Mouse (Mus musculus): ENCODE results near the gene Ppy. TPM values are rescaled to one million over a fixed set of nuclear protein-coding genes. Genes with fewer than 3 reads are reported as not detected.

The Ppy gene
- not detected for polyA plus RNA-seq (2012; fragmentation: generic; extraction: Trizol)

GRCm38 (mm10) chr11:102101219-102101618 lies at the start of gene Ppy:
Gene Ppy, minus strand, starts transcription at chr11:102101319.

GRCm38 (mm10) chr11:102145471-102146001 lies 44.4 kb upstream of the Ppy start, which contains the start of gene Nags:
Gene Nags, plus strand, starts transcription at chr11:102145513.

GRCm38 (mm10) chr11:102107732-102108131 lies 6.6 kb upstream of the Ppy start, which contains the start of gene Pyy:
Gene Pyy, minus strand, starts transcription at chr11:102107832.

GRCm38 (mm10) chr11:102087931-102088898 lies 12.9 kb downstream of the Ppy start, which contains the start of gene Mpp2:
Gene Mpp2, minus strand, starts transcription at chr11:102088515.

Other genes with a start within 250 kb of the Ppy start
- under 1 TPM in 1 of 2 experiments, not detected in 1; 0.98 TPM for gene Meox1, start 206.9 kb downstream of the Ppy start, polyA plus RNA-seq (2012; fragmentation: generic; extraction: Trizol)
- not detected for gene Sost, start 134.3 kb downstream of the Ppy start, polyA plus RNA-seq (2012; fragmentation: generic; extraction: Trizol)
- gene Cfap97d1, start 117.0 kb downstream of the Ppy start, polyA plus RNA-seq (2012; fragmentation: generic; extraction: Trizol), result not detected
- 10 to 100 TPM in 1 of 2 experiments, 1 to 10 TPM in 1; 6.4 to 11.8 TPM for gene Dusp3, start 114.3 kb downstream of the Ppy start, polyA plus RNA-seq (2012; fragmentation: generic; extraction: Trizol)
- under 1 TPM; 0.02 to 0.05 TPM for gene Mpp3, start 72.9 kb downstream of the Ppy start, polyA plus RNA-seq (2012; fragmentation: generic; extraction: Trizol)
- under 1 TPM in 1 of 2 experiments, not detected in 1; 0.02 TPM for gene Cd300lg, start 59.8 kb downstream of the Ppy start, polyA plus RNA-seq (2012; fragmentation: generic; extraction: Trizol)
- gene Mpp2, start 12.8 kb downstream of the Ppy start, polyA plus RNA-seq (2012; fragmentation: generic; extraction: Trizol), result 10 to 100 TPM in 1 of 2 experiments, 1 to 10 TPM in 1; 3.8 to 15.4 TPM
- not detected for gene Pyy, start 6.5 kb upstream of the Ppy start, polyA plus RNA-seq (2012; fragmentation: generic; extraction: Trizol)
- not detected for gene Nags, start 44.2 kb upstream of the Ppy start, polyA plus RNA-seq (2012; fragmentation: generic; extraction: Trizol)
- gene Tmem101, start 55.1 kb upstream of the Ppy start, polyA plus RNA-seq (2012; fragmentation: generic; extraction: Trizol), result 10 to 100 TPM; 24.0 to 44.0 TPM
- gene Lsm12, start 84.0 kb upstream of the Ppy start, polyA plus RNA-seq (2012; fragmentation: generic; extraction: Trizol), result 10 to 100 TPM; 17.9 to 37.4 TPM
- 100 to 1,000 TPM in 1 of 2 experiments, 10 to 100 TPM in 1; 80.3 to 103 TPM for gene G6pc3, start 88.3 kb upstream of the Ppy start, polyA plus RNA-seq (2012; fragmentation: generic; extraction: Trizol)
- 100 to 1,000 TPM; 104 to 125 TPM for gene Hdac5, start 128.8 kb upstream of the Ppy start, polyA plus RNA-seq (2012; fragmentation: generic; extraction: Trizol)
- 10 to 100 TPM in 1 of 2 experiments, 1 to 10 TPM in 1; 9.6 to 23.1 TPM for gene BC030867, start 147.6 kb upstream of the Ppy start, polyA plus RNA-seq (2012; fragmentation: generic; extraction: Trizol)
- gene Asb16, start 167.4 kb upstream of the Ppy start, polyA plus RNA-seq (2012; fragmentation: generic; extraction: Trizol), result under 1 TPM in 1 of 2 experiments, not detected in 1; 0.02 TPM
- gene Tmub2, start 183.6 kb upstream of the Ppy start, polyA plus RNA-seq (2012; fragmentation: generic; extraction: Trizol), result 10 to 100 TPM; 21.1 to 73.1 TPM
- 10 to 100 TPM; 20.5 to 42.9 TPM for gene Atxn7l3, start 195.3 kb upstream of the Ppy start, polyA plus RNA-seq (2012; fragmentation: generic; extraction: Trizol)
- 10 to 100 TPM; 31.9 to 89.4 TPM for gene Ubtf, start 218.4 kb upstream of the Ppy start, polyA plus RNA-seq (2012; fragmentation: generic; extraction: Trizol)